Mouse (Mus musculus) brain, embryonic 14.5 days (tissue): ENCODE results near the gene Rps2. TPM values are rescaled to one million over a fixed set of nuclear protein-coding genes. Genes with fewer than 3 reads are reported as not detected.

ENCODE experiments used
- DNase-seq: peaks from one replicate; pipeline ENCODE4 v3.0.0-alpha.2; 2011; ENCODE audit warnings: low read depth
- CTCF ChIP-seq: fragments of 200-500 bp; IDR thresholded peaks from 2 replicates; pipeline ENCODE4 v1.5.1; 2012; ENCODE audit warnings: inconsistent platforms, mild to moderate bottlenecking, moderate library complexity, borderline replicate concordance; ENCODE audit not compliant: insufficient read depth, insufficient read length; ENCODE audit errors: extremely low read depth
- POLR2A ChIP-seq: fragments of 200-500 bp; IDR thresholded peaks from 2 replicates; pipeline ENCODE4 v1.6.1; 2012; ENCODE audit warnings: mild to moderate bottlenecking, inconsistent platforms, borderline replicate concordance; ENCODE audit not compliant: poor library complexity, insufficient read depth, insufficient read length, severe bottlenecking; ENCODE audit errors: extremely low read depth
- polyA plus RNA-seq: library from polyadenylated mRNA; depleted of rRNA; stranded (reverse); fragments of >200 nt; gene quantifications from 2 replicates; pipeline ENCODE4 v1.2.3, GENCODE M21; 2012

Gene Rps2
- polyA plus RNA-seq, 1 experiment, result 1,770 TPM

DNA sequence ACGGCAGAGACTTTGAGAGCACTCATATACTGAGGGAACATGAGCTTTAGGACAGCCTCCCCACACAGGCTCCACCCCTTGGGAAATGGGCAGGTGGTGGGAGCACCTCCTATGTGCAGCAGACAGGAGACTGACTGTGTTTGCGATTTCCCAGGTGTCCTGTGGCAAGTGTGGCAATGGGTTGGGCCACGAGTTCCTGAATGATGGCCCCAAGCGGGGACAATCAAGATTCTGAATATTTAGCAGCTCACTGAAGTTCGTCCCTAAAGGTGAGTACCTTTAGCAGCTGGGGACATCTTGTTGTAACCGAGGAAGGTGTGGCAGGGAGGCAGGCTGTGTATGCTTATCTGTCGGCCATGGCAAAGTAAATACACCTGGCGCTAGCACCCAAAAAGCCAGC is 22.0 kb downstream of the Rps2 start:
- DNase-seq, result no peak
- no peak for TF ChIP-seq POLR2A
- no peak for TF ChIP-seq CTCF

DNA sequence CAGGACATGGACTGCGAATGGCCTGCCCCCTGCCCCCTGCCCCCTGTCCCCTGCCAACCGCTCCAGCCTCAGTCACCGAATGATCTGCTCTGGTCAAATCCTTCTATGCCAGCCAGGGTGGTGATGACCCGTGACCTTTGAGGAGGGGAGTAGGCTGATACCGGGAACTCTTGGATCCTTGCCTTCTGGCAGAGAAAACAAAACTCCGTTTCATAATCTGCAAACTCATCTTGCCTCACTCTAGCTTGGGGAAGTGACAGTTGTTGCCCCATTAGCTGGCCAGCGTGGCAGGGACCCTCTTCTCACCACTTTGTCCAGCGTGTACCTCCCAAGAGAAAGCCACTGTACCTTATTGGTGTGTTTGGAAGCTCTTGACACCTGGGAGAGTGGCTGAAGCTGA is 24.4 kb downstream of the Rps2 start:
- TF ChIP-seq POLR2A, result no peak
- TF ChIP-seq CTCF, result no peak
- no peak for DNase-seq

DNA sequence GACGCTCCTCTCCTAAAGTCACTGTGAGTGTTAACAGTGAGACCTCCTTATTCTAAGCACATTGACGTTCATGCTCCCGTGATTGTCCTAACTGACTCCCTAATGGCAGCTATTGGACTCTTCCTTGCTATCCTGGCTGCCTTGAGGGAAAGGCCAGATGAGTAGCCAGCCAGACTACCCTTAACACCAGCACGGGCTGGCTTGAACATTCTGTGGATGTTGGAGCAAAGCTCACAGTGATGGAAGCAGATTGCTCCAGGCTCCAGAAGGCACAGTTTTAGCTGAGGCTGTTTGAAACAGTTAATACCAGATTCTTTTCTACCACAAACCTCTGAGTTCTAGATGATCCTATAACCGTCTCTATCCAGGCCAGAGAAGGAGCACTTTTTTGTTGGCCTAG is 26.0 kb downstream of the Rps2 start:
- DNase-seq, result no peak
- TF ChIP-seq POLR2A, result no peak

DNA sequence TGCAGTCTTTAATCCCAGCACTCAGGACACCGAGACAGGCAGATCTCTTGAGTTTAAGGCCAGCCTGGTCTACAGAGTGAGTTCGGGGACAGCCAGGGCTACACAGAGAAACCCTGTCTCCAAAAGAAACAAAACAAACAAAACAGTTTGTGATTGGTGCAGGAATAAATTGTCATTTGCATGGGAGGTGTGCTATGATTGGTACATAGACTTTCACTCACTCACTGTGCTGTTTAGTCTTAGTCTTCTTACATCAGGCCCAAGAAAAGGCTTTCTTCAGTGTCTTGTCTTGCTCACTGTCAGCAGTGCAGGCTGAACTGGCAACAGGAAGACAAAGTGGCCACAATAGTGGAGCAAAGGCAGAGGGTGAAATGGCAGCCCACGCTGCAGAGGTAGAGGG is 26.5 kb downstream of the Rps2 start:
- no peak for DNase-seq
- no peak for TF ChIP-seq CTCF
- no peak for TF ChIP-seq POLR2A

DNA sequence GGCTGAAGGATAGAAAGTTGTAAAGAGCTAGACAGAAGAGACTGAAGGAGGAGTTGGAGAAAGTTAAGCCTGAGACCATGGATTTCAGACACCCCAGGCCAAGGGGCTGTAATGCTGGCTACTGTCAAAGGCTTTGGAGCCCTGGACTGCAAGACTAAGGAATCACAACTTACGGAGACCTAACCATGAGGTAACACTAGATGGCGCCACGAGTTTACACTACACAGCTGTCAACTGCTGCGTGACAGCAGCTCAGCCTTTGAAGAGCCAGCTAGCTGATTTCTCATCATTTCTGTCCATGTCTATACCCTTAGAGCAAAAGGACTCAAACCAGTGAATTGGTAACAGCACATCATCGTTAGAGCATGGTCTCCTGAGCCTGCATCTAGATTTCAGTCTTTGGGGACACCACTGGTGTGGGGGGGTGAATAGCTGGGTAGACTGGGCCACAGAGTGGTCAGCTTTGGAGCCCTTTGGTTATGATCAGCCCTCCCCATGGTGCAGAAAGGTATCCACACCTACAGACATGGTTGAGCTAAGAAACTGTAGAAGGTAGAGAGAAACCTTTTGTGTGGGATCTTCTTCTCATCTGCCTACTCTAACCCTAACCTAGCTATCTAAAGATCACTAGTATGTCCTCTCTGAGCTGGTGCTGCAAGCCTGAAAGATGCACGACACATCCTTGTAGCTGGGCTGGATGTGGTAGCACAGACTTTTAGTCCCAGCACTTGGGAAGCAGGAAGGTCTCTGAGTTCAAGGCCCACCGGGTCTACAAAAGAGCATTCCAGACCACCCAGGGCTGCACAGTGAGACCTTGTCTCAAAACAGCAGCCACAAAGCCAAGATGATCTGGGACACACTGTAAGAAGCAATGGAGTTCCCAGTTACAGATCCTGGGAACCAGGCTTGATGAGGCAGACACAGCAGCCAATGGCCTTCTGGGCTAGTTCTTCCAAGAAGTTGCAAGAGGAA is 27.9 kb downstream of the Rps2 start:
- TF ChIP-seq CTCF (peak; percentile 87), POLR2A (no peak)
- peak; percentile 95 for DNase-seq

DNA sequence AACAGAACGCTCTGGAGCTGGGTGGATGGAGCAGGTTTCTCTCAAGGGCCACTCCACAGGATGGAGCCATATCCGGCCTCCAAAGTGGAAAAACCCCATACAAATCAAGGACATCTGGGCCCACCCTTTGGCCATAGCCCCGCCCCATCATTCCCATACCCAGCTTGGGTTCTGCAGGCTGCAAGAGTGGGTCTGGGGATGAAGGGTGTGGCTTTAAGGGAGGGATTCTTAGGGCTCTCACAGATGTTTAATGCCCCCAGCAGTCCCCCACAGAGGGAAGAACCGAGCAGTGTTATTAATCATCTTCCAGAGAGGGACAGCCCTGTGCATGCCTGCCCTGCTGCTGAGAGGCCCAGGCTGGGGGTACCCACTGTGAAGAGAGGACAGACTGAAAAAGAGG is 29.1 kb downstream of the Rps2 start:
- TF ChIP-seq CTCF (no peak), POLR2A (no peak)

DNA sequence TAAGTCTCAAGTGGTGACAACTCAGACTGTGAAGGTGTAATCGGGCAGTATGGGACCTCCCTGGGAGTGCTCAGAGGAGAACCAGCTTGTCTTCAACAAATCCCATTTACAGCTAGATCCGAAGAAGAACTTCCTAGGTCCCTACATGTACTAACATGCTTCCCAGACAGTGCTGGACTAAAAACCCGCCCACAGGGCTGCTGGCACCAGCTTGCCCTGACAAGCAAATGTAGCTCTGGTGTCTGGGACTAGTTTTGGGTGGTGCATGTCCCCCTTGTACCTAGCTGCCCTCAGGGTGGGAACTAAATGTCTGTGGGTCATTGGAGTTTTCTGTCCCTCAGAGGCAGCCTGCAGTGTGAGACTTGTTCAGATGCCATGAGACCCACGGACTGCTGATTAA is 33.6 kb downstream of the Rps2 start:
- DNase-seq, result no peak
- TF ChIP-seq POLR2A (no peak), CTCF (no peak)

More for the DNA sequence above, 29.1 kb downstream of the Rps2 start:
- no peak for DNase-seq

DNA sequence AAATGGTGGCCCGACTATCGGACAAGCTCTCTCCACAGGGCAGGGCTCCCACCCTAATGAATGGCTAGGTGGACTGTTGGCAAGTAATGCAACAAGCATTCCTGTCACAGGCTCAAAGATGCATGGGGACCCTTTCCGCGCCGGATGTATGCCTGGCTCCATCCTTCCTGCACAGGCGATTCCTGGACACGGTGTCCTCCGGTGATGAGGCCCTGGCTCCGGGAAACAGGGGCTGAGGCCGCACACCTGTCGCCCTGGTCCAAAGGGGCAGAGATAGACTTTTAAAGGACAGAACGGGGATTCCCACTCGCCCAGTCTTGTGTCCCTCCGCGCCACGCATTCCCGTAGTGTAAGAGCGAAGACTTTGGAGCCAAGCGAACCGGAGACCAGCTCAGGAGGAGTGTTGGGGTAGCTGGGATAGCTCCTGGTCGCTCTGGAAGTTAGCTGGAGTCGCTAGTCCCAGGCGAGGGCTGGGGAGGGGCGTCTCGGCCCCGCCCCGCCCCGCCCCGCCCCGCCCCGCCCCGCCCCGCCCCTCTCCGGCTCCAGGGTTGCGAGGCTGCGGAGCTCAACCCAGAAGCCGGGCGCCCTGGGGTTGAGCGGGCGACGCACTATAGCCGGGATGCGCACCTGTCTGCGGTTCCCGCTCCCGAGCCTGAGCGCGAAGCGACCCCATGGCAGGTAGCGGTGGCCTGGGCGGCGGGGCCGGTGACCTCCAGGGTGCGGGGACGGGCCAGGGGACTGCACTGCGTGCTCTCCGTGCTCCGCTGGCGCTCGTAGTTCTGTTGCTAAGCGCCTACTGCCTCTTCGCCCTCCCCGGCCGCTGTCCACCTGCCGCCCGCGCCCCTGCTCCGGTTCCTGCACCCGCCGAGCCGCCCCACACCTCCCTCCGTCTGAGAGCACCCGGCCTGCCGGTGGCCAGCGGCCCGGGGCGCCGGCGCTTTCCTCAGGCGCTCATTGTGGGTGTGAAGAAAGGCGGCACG is 34.8 kb downstream of the Rps2 start, which contains the start of gene Hs3st6:
Hs3st6 (plus strand) TSS at position 574 of the 980 bp plus-strand sequence.
- DNase-seq, result peak; percentile 9
- no peak for TF ChIP-seq CTCF

DNA sequence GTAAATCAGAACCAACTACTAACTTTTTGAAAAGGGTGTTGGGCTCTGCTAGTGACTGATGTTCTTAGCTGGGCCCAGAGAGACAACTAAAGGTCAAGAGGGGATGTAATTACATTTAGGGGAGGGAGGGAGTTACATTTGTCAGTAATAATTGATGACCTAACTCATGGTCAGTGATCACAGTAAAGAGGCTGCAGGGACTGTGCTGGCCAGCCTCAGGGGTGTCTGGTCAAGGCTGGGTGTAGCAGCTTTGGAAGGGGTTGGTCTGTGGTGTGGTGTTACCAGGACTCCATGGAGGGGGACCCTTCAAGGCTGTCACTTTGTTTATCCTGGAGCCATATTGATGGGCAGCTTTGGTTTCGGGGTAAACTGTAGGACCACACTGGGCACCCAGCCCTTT is 39.5 kb downstream of the Rps2 start:
- DNase-seq, result no peak
- no peak for TF ChIP-seq POLR2A
- no peak for TF ChIP-seq CTCF

DNA sequence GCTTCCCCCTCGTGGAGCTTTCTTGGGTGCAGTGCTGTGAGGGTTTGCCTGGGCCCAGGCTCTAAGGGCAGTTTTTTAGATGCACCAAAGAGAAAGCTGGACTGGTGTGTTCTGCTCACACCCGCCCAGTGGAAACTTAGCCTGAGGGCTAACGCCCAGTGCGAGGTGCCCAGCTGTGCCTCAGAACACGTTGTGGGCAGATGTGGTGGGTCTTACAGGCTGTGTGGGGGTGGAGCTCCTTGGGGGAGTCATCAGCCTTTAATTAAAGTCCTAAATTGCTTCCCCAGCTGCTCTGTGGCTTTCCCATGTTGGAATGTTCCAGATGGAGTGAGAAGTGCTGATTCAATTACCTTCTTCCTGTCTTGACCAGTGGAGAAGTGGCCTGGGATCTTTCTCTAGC is 43.2 kb downstream of the Rps2 start:
- TF ChIP-seq POLR2A, result no peak
- no peak for TF ChIP-seq CTCF
- DNase-seq, result no peak

DNA sequence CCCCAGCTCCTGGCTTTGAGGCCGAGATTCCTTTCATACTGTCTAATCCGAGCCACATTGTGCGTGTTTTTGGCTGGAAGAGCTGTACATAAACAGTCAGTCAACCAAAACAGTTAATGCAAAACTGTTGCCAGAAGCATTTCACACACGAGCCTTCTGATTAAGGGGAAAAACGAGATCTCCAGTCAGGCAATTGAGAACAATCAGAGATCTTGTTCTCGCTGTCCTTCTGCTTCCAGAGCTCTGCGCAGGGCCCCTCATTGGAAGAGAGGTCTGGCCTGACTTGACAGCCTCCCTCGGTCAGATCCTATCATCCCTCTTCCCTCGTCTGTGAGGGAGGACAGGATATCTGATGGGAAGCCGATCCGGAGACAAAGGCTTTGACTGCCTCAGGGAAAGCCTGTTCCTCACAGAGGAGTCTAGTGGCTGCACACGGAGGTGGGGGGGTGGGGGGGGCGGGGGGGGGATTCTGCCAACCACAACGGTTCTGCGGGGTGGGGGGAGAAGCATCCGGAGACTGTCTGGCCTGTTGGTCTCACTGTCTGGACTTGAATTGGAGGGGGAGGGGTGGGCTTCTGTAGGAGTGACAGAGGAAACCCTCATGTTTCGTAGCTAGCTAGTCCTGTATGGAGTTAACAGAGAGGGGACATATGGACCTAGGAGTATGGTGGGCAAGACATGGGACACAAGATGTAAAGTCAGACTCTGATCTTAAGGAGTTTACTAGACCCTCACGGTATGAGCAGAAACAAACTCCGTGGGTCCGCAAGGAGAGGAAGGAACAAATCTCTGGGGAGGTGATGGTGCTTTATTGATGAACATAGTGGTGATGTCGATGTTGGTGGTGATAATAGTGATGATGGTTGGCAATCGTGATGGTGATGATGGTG is 47.3 kb downstream of the Rps2 start:
- no peak for TF ChIP-seq CTCF
- TF ChIP-seq POLR2A, result no peak
- peak; percentile 31 for DNase-seq
